Mouse (Mus musculus): ENCODE measurements around the gene Chga.

DNA sequence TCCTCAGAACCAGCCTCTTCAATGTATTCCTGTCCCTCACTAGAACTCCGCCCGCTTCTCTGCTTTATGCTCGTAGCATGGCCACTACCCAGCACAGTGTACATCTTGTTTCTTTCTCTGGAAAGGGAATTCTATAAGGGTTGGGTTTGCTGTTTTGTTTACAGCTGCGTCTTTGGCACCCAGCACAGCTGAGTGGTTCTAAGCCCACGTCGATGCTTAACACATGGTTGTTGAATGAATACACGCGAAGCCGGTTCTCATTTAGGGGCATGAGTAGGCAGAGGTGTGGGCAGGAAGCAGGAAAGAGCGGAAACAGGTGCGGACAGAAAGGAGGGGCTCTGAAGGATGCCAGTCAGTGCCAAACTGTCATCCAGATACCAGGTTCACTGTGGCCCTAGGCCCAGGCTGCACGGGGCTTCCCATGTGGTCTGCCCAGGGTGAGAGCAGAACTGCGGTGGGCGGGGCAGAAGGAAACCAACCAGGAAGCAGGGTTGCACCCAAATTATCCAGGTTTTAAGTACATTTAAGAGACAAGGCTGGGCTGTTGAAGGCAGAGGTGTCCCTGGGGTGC lies 979 bp upstream of the Chga start:
- TF ChIP-seq CTCF (IDR thresholded peaks at IDR 0.05; ENCODE audit: low read depth, low read length) (no peak), TAL1 (conservative IDR thresholded peaks at IDR 0.05; ENCODE audit: low read depth, low read length) (no peak), POLR2AphosphoS5 (IDR thresholded peaks at IDR 0.05; ENCODE audit: insufficient replicate concordance, low read depth, low read length) (no peak), GATA1 (IDR thresholded peaks at IDR 0.05; ENCODE audit: borderline replicate concordance, low read length) (no peak)

Measured in G1E (cell line).